Mouse (Mus musculus) liver, adult 2 months (tissue): ENCODE measurements around the gene Camkk2.

Experiments
- CTCF ChIP-seq: fragments of 200-500 bp; IDR thresholded peaks from 2 replicates; pipeline ENCODE4 v1.5.1; 2011; ENCODE audit warnings: low read depth, low read length, control low read depth
- POLR2A ChIP-seq: fragments of 200-500 bp; IDR thresholded peaks from 2 replicates; pipeline ENCODE4 v1.6.1; 2011; ENCODE audit warnings: low read length, control low read depth; ENCODE audit not compliant: insufficient read depth; ENCODE audit errors: extremely low read depth

DNA sequence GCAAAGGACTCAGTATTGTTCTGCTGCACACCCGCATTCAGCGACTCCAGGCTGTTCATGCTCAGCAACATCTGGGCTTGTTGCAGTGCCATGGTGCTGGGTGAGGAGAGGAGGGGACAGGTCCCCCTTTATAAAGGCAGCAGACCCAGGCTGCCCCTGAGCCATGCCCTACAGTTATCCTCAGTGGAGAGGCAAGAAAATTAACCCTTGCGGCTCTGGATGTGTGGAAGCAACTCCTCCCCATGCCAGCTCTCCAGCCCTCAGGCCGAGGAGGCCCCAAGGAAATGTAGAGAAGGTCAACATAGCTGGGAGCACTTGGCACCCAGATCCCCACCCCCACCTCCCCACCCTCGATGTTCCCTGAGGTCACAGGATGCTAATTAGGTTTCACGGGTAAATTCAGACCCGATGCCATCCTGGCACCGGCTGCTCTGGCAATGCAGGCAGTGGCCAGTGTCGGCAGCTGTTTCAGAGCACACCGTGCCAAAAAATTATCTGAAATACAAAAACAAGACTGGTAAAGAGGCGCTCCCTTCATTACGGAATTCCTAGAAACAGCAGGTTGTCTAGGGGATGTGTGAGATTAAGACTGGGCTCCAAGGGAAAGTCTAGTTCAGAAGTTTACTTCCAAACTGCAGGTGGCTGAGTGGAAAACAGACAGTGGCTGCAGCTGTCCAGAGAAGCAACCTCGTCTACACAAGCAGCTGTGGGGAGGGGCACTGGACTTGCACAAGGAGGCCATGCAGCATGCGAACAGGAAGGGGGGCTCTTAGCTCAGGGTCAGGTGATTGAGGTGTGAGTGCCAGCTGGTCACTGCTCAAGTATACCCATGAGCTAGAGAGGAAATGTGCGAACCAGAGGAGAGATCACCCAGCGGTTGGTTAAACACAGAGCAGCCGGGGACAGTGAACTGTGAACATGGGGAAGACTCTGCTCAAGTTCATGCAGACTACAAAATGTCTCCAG, 20.5 kb upstream of the Camkk2 start:
- TF ChIP-seq POLR2A, result no peak
- no peak for TF ChIP-seq CTCF
